Mouse (Mus musculus) adrenal gland, postnatal 10 days (tissue): ENCODE measurements around the gene Rabep1. TPM values are rescaled to one million over a fixed set of nuclear protein-coding genes. Genes with fewer than 3 reads are reported as not detected.
A peak's percentile ranks its signal among the peaks of the same experiment; 100 is the strongest.
"Not testable (repeated sequence)": the region's sequence is repeated elsewhere in the genome, so short reads cannot be mapped to it uniquely, and the experiment has no call there.

Experiments
- DNase-seq: peaks from one replicate; pipeline ENCODE4 v3.0.0; 2021; ENCODE audit warnings: mixed read lengths
- total RNA-seq, 2 experiments: library from RNA; stranded (reverse); gene quantifications; 2 replicates each; pipeline ENCODE4 v1.2.3; 2021

Rabep1 gene
- total RNA-seq, 2 experiments from 2014 or later = 73.1 to 75.0 TPM

DNA sequence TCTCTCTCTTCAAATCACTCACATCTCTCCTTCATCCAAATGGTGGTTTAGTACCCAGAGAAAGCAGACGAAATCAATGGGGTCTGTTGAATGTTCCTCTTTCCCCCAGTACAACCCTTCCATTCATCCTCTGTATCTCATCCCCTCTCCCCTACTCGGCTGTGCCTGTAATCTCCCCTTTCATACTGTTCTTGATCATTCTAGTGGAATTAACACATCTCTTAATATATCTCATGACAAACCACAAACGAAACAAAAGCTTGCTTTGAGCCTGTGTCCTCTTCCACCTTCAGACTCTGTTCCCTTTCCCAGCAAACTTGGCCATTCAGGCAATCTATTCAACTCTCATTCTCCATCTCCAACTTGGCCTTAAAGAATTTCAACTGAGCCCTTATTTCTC is 13.4 kb upstream of the Rabep1 start:
- no peak for DNase-seq

DNA sequence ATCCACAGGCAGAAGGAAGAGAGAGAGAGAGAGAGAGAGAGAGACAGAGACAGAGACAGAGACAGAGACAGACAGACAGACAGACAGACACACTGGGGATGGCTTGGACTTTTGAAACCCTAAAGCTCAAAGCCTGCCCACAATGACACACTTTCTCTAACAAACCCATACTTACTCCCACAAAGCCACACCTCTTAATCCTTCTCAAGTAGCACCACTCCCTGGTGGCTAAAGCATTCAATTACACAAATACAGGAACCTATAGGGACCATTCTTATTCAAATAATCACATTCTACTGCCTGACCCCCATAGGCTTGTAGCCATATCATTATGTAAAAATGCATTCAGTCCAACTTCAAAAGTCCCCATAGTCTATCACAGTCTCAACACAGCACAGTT is 11.2 kb upstream of the Rabep1 start:
- DNase-seq = no peak

DNA sequence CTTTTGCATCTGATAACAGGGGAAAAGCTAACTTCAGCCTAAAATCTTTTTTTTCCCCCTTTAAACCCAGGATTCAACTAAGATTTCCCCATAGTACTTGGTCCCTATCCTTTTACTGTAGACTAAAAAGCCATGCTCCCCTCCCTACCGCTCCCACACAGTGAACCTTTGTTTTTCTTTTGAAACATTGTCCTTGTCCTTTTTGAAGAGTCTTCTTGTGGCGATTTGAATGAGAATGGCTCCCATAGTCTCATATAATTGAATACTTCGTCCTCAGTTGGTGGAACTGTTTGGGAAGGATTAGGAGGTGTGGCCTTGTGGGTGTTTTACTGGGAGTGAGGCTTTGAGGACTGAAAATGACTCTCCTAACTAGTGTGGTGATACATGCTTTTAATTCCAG is 10.7 kb upstream of the Rabep1 start:
- no peak for DNase-seq

DNA sequence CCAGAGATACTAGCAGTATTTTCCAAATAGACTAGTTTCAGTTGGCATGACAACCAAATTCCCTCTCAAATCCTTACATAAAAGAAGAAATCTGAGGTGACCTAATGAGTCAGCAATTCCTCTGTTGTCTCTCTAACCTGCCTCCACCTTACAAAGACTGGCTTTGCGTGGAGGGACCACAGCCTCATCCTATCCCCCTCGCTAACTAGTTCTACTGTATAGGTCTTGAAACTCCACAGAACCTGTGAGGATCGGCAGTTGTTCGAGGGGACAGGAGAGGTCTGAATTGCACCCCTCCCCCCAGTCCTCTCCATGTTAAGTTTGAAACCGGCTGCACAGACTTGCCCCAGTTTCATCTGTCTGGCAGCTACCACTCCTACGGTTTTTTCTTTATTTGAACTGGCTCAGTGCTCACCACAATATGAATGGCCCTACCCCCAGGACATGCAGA is 9.2 kb upstream of the Rabep1 start:
- no peak for DNase-seq

DNA sequence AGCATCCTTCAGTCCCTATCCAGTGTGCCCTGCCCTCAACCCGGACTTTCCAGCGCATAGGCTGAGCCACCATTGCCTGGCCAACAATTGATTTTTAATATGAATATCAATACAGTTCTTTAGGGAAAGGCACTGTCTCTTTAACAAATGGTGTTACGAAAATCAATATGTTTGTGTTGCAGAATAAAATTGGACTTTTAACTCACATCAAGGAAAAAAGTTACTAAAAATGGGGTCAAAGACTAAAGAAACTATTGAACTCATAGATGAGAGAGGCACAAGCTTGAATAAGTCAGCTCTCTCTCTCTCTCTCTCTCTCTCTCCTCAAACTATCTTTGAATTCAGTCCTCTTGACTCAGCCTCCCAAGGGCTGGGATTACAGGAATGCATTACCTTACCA is 7.5 kb upstream of the Rabep1 start:
- no peak for DNase-seq

DNA sequence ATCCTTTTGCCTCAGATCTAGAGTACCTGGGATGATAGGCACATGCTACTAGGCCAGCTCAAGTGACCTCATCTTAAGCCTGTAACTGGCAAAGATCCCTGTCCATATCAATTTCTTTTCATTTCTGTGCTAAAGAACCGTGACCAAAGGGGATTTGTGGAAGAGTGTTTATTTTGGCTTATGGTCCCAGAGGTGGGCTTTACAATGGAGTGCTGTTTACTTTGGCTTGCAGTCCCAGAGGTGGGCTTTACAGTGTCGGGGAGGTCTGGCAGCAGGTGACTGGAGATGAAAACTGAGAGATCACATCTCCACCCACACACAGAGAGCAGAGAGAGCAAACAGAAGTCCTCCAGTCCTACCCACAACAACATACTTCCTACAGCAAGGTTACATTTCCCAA is 6.0 kb upstream of the Rabep1 start:
- no peak for DNase-seq

DNA sequence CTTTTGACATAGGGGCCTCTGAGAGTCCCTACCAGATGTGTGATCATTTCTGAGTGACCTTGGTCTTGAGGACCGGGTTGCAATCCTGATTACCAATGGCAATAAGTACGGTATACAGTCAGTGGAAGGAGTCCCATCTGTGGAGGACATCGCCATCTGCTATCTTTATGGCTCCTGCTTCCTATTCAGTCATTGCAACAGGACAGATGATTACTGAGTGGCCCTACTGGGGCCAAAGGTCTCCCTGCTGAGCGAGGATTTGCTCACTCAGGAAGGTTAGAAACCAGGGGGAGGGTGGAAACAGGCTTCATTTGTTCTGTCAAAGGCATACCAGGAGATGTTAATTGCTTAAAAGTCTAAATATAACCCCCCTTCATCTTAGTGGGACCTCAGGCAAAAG is 1.6 kb upstream of the Rabep1 start:
- DNase-seq = no peak

DNA sequence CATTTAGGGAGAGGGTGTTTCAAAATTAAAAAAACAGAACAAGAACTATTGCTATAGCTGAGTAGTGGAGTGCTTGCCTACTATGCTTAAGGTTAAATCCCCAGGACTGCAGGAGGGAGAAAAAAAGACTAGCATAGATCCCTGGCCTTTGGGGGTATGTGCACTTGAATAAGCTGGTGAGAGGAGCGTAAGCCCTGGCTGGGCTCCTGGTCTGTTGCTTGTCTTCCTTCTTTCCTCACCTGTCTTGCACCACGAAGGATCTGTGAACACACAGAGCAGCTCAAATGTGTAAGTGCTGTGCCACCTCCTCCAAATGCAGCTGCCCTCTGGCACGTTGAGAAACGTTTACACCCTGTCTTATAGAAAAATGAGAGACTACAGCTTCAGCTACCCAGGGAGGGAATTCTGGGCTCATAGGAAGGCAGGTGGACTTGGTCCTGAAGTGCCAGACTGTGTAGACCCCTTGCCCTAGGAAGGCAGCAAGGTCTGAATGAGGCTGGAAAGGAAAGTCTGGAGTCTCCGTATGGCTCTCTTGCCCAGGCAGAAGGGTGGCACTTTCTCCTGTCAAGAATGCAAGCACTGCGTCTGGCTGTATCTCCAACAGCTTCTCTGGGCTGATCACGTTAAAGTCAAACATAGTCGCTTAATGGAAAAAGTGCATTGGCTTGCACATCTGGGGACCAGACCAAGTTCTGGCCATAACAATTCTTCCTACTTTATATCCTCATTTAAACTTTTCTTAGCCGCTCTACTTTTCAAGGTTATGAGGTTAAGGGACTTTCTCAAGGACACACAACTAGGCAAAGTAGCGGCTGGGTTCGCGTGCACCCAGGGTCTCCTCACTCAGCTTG is 652 bp upstream of the Rabep1 start:
- DNase-seq = peak; percentile 27

DNA sequence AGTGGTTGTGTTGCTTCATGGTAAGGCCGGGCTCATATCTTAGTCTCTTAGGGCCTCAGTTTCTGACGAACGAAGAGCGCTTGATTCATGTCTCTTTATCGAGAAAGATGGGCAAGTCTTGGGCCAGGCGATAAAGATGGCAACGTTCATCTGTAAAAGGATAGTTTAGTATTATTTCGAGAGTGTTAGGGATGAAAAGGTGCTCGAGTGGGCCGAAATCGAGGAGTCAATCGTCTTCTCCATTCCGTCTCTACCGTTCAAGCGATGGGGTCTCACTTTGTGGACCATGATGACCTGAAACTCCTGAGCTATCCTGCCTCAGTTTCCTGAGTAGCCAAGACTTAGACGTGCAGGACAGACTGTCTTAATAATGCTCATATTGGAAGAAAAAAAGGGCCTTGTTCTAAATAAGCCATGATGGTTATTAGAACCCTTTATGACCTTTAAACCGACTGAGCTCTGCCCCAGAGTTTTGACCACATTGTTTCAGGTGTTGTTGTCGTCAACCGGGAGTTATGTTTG is 940 bp downstream of the Rabep1 start:
- no peak for DNase-seq

DNA sequence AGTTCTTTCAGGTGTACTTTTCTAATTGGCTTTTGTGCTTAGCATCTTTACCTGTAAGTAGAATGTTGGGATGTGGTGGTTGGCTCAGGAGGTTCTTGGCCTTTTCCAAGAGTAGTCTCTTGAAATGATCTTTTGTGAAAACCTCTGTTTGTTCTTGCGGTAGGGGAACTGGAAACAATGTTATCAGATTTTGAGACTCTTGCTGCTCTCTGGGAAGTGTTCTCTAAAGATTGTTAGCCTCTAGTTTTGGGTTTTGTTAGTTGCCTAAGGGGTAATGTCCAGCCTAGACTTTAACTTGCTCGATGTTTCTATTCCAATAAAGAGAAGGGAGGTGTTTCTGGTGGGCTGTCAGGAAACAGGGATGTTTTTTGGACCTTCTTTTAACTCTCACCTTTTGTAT is 1.5 kb downstream of the Rabep1 start:
- no peak for DNase-seq

DNA sequence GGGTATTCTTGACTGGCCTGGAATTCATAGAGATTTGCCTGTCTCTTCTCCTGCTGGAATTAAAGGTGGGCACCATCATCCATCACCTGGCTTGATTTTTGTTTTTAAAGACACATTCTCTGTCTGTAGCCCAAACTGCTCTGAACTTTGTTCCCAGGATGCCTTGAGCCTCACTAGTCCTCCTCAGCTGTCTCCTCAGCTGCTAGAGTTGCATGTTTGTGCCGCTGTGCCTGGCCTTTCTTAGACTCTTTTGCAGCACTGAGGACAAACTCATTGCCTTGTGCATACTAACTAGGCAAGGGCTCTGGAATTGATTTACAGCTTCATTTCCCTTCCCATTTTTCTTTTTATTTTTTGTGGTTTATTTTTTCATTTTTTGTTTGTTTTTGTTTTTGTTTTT is 15.8 kb downstream of the Rabep1 start:
- DNase-seq = no peak

DNA sequence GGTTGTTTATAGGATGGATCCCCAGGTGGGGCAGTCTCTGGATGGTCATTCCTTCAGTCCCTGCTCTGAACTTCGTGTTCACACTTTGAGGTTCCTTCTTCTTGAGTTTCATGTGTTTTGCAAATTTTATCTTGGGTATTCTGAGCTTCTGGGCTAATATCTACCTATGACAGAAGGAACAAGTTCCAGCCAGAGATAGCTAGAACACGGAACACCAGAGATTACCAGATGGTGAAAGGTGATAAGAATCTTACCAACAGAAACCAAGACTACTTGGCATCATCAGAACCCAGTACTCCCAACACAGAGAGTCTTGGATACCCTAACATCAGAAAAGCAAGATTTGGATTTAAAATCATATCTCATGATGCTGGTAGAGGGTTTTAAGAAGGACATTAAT is 18.6 kb downstream of the Rabep1 start:
- DNase-seq = not testable (repeated sequence)

DNA sequence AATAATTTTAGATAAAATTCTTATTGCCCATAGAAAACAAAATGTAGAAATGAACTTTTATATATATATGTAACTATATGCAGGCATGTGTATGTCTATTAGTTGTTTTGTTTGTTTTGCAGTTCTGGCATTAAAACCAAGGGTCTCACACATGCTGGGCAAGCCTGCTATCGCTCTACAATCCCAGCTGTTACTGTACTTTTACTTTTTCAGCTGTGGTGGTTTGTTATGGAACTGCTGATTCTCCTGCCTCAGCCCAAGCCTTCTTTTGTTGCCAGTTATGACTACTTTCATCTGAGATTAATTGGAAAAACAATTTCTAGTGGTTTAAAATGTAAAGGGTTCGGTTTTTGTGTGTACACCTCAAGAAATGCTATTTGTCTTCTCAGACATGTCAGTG is 20.6 kb downstream of the Rabep1 start:
- no peak for DNase-seq

DNA sequence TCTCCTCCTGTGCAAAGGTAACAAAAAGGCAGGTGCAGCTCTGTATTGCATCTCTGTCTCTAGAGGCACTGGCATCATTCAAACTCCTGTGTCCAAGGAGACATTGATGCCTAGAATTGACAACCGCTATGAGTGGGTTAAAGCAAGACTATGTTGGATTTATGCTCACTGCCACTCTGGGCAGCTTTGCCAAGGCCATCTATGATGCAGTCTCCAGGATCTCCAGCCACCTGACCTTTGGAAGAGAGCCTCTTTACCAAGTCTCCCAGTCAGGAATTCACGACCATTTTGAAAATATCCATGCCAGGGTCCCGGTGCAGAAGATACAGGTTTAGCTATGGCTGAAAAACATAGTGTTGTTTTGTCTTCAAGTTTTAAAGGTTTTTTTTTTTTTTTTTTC is 24.7 kb downstream of the Rabep1 start:
- peak; percentile 40 for DNase-seq

DNA sequence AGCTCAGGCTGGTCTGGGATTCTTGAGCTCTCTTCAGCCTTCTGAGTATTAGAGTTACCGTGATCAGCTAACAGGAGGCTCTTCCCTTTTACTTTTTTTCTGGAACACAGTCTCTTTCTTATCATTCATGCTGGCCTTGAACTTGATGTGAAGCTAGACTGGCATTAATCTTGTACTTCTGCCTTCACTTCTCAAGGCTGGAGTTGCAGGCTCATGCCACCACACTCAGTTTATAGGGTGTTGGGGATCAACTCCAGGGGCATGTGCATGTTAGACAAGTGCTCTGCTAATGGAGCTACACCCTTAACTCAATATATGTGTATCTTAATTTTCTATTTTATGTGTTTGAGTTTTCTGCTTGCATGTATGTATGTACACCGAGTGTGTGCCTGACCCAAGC is 25.2 kb downstream of the Rabep1 start:
- peak; percentile 46 for DNase-seq

DNA sequence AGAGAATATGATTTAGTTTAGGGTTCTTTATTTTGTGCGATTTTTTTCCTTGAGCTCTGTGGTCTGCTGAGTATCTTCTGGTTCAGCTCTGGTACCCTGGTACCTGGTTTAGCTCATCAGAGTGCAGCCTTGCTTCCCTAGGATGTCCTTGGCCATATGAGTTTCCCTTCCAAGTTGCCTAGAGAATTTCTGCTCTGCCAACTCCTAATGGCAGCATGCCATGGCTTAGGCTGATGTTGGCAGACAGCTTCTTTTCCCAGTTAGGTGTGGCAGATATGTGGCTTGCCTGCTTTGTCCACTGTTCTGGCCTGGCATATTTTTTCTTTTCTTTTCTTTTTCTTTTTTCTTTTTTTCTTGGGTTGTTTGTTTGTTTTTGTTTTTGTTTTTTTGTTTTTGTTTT is 25.8 kb downstream of the Rabep1 start:
- DNase-seq = peak; percentile 89

DNA sequence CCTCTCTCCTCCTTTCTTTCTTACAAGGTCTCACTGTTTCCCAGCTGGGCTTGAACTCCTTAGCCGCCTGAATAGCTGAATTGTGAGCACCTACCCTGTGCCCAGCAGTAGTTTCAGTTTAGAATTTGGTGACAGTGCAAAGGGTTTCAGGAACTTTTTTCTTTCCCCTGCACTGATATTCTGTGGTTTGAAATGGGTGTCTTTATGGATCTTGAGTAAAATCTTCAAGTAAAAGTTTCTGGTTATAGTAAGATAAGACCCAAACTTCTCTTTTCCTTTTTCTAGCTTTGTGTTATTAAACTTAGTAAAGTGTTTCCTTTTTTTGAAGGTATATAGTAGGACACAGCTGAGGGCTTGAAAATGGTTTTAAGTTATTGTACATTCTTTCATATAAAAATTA is 26.5 kb downstream of the Rabep1 start:
- no peak for DNase-seq

DNA sequence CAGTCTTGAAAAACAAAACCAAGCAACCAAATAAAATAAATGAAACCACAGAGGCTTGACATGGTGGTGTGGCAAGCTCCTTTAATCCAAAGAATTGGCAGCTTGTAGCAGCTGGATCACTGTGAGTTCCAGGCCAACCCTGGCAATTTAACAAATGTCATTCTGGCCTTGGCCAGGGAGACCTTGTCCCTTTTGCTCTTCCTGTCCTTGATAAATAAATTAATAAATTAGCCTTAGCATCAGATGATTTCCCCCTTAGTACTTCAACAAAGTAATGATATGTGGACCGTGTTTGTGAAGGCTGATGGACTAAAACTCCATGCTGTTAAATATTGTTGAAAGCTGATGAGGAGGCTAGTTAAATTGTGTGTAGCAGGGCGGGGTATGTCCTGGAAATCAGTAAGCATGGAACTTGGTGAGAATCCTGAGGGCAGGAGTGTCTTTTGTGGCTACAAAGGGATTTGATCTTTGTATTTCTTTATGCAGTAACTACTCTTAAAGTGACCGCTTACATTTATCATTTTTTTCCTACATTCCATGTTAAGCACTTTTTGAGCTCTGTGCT is 27.3 kb downstream of the Rabep1 start:
- DNase-seq = peak; percentile 78

DNA sequence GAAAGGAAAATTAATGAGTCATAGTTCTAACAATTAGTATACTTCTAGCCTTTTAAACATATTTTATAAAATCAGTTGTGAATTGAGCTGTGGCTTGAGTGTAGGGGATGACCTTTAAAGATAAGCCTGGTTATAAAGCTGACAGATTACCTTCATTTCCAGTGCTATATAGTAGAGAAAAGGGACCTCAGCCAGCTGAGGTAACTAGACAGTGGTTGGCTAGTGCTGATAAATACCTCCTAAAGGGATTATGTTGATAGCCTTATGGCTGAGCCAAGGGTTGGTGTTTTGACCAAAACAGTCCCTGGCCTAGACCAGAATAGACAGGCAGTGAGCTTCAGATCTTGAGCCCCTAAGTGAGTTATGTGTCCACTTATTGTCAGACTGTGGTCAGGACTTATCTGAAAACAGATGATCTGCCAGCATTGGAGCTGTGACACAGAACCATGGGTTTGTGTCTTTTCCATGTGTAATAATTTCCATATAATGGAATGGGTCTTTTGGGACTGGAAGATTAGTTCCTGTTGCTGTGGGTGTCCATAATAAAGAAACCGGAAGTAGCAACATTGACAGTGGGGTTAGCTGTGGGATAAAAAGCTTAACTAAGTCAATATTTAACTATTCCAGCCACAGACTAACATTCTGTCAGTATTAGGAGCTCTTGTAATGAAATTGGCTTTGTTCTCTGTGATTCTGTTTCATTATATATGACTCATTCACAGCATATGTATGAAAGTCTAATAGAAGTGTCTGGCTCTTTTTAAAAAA is 29.5 kb downstream of the Rabep1 start:
- no peak for DNase-seq

DNA sequence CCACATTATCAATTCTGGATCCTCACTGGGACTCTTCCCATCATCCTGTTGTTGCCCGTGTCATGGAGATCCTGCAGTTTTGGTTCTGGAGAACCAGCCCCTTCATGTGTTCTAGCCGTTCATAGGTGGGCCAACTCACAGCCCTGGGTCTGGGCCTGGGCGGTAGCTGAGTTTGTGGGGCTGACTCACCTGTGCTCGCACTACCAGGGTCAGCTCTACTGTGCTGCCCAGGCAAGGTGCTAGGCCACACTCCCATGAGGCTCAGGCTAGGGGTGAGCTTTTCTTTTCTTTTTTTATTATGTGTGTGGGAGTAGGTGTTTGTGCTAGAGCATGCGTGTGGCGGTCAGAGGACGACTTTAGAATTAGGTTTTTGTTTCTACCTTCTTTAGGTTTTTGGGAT is 33.1 kb downstream of the Rabep1 start:
- no peak for DNase-seq

DNA sequence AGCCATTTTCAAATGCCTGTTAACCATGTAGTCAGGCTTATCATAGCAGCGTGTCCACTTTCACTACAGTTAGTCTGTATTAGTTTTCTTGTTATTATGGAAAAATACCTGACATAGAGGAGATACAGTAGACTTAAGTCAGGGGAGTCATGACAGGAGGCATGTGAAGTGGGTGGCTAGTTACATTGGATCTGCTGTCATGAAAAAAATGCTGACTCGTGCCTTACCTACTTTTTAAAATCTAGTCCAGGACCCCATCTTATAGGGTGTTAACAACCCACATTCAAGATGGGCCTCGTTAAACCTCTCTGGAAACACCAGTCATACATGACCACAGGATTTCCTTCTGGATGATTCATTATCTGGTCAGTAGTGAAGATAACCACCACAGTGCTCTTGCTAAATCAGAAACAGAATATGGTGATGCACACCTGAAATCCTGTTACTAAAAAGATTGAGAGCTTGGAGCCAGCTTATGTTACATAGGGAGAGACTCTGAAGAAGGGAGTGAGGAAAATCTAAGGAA is 38.4 kb downstream of the Rabep1 start:
- no peak for DNase-seq

DNA sequence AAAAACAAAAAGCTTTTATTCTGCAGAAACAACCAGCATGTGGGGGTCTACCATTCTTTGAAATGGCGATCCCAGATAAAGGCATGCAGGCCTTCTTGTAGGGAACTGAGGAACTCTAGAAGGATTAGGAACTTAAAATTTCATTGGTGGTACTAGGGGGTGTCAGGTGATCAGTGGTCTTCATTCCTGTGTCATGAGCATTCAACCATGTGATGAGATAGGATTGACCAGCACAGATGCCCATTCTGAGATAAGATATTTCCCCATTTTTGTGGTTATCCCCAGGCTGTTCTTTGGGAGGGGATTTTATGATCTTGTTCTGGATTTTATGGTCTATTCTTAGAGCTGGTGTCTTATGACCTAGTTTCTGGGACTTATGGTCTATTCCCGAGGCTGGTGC is 46.1 kb downstream of the Rabep1 start:
- DNase-seq = no peak

DNA sequence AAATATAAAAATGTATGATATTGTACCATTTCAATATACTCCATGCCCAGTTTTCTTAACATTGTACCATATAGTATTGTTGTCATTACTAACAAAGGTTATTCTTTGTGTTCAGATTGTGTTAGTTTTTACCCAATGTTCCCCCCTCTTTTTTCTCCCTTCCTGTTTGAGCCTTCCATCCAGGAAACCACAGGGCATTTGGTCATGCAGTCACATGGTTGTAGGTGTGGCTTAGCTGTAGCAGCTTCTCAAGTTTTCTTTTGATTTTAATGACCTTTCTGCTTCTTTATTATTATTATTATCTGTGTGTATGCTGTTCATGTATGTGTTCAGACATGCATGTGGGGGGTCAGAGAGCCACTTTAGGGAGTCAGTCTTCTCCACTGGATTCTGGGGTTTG is 47.0 kb downstream of the Rabep1 start:
- no peak for DNase-seq
